Mouse (Mus musculus) cerebellum, adult 11 months (tissue): ENCODE results near the gene Srgap2.
"Not testable (repeated sequence)": the region's sequence is repeated elsewhere in the genome, so short reads cannot be mapped to it uniquely, and the experiment has no call there.

Experiments
- DNase-seq: peaks from one replicate; pipeline ENCODE4 v3.0.0; 2022

Gene Srgap2

DNA sequence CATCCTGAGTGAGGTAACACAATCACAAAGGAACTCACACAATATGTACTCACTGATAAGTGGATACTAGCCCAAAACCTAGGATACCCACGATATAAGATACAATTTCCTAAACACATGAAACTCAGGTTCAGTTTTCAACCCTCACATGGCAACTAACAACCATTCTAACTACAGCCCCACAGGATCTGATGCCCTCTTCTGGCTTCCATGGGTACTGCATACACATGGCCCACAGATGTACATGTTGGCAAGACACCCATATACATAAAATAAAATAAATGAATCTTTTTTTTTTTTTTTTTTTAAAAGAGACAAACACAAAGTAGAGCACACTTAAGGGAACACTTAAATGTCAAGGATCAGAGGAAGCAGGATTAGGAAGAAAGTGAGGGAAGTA is 198.1 kb downstream of the Srgap2 start:
- not testable (repeated sequence) for DNase-seq

DNA sequence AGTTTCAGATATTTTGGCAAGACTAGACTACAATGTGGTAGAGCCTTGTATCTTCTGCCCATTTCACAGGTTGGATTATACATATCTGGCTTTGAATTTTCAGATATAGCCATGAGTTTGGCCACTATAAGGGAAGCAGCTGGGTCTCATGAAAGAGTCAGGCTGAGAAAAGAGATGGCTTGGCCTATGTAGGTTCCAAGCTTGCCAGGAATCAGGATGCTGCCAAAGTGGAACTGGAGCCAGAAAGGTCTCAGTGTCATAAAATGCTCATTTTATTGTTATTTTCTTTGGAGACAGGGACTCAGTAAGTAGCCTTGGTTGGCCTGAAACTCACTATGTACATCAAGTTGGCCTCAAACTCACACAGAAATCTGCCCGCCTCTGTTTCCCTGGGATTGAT is 200.0 kb downstream of the Srgap2 start:
- DNase-seq: peak; percentile 51

DNA sequence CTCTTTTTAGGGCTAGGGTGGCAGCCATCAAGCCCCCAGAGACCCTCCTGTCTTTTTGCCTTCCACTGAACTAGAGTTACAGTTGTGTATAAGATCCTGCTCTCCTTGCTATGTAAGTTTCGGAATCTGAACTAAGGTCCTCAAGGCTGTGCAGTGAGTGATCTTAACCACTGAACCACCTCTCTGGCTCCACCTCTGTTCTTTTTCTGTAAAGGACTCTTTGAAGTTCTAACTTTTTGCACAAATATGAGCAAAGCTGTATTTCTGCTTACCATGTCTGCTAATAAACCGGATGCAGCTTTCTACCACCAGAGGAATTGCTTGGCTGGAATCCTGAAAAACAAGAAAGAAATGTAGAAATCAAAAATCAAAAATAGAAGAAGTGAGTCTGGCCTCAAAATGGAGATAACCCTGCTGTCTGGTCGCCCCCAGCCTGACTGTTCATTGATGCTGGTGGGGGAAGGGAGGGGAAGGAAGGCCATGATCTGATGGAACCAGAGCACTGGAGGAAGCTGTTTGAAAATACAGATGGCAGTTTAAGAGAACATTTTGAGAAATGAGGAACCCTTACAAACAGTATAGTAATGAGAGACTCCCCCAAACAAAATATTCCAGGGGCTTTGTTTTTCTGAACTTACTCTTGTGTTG is 202.2 kb downstream of the Srgap2 start:
- DNase-seq: no peak

DNA sequence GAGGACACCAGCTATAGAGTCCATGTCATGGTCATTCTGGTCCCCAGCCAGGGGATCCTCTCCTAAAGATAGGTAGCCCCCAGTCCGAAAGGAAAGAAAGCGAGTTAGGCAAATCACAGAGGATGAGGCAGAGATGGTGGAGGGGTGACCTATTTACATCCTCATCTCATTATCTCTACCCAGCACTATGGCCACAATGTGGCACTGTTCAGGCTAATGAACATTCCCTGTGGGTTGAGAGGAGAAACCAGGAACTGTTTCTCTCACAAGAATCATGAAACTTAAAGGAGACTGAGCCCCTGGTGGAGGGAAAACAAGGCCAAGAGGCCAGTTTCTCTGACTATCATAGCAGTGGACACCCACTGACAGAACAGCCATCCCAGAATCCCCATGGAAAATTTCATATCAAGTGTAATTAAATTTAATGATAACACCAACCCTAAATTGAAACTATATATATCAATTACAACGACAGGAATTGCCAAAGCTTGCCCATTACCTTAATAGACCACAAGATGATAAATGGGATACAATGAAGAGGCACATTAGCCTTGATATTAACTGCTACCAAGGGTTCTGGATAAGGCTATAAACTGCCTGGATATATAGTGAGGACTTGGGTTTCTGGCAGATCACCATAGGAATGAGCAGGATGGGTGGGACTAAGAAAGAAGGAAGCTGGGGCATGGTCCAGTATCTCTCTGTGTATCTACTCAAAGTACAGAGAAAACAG is 207.4 kb downstream of the Srgap2 start:
- no peak for DNase-seq

DNA sequence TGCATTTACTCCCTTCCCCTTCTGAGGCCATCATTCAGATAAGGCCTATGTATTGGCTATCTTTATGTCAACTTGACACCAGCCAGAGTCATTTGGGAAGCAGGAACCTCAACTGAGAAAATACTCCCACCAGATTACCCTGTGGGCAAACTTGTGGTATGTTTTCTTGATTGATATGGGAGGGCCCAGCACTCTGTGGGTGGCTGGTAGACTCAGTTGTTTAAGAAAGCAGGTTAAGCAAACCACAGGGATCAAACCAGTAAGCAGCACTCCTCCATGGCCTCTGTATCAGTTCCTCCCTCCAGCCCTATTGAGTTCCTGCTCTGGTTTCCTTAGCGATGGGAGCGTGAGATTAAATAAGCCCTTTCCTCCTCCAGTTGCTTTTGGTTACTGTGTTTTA is 208.8 kb downstream of the Srgap2 start:
- no peak for DNase-seq

DNA sequence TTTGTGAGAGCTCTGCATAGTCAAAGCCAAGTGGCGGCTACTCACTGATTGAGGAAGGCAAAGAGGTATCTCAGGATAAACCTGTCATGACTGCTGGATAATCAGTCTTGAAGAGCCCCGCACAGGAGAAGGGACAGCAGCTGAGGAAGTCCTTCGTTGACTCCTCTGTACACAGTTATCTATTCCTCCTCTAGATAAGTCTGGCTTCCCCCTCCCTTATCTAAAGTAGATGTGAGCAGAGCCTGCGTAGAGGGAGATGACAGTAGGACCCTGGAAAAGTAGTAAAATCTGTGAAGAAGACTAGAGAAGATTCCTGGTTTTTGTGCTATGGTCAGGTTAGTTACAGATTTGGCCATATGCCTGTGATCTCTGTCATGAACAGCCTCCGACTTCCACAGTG is 209.5 kb downstream of the Srgap2 start:
- no peak for DNase-seq

DNA sequence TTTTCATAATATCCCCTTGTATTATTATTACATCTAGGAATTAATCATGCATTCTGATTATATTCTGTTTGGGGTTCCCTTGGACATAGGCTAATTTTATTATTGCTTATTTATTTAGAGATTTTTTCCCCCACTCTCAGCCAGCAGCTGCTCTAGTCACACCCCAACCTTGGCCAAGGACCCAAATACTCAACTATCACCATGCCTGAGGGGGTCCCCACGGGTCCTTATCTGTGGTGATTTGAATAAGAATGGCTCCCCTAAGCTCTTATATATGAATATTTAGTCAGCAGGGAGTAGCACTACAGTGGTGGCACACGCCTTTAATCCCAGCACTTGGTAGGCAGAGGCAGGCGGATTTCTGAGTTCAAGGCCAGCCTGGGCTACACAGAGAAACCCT is 215.9 kb downstream of the Srgap2 start:
- no peak for DNase-seq

DNA sequence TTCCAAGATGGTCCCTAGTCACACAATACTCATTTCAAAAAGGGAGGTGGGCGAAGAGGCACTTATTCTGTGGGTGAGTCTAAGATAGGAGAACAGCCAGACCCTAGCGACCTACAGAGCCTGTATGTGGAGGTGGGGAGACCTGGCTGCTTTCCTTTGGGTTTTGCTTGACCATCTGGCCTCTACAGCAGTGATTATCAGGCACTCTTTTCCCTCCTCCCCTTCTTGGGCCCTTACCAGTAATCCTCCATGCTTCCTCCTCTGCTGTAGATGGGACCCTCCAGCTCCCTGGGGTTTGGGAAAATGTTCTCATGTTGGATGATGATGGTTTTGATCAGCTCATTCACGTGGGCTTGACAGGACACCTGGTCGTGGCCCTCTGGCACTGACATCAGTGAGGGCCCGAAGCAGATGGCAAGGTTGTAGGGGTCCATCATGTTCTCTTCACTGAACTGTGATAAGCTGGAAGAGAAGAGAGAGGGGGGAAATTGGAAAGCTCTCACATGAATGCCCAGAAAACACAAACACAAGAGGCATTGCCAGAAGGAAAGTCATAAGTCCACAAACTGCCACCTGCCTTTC is 216.8 kb downstream of the Srgap2 start:
- peak; percentile 93 for DNase-seq

DNA sequence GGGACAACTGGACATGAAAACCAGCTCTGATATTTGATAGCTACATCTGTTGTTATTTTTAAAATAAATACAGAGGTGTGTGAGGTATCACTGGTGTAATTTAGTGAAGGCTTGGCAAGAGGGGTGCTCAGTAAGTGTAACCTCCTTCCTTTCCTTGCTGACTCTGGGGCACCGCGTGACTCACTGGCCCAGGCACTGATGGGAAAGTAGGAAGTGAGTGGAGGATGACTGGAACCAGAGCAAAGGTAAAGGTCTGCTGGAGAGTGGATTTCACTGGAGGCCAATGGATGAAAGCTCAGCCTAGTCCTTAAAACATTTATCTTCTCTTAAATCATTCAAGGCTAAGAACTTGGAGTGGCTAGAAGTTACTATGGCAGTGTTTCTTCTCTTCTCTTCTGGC is 226.4 kb downstream of the Srgap2 start:
- DNase-seq: no peak

DNA sequence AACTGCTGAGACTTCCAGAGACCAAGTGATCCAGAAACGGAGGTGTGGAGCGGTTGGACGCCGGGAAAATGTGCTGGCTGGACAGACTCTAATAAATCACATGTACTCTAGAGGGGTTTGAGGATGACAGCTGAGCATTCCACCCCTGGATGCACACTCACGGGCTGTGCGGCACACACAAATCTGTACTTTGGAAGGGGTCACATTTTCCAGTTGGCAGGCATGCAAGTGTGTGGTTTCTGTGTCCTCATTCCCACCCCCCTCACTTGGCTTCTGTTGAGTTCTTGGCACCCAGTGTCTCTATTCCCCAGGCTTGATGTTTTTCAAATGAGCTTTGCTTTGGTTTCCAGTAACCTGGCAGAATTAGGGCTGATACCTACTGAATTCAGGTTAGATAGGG is 227.4 kb downstream of the Srgap2 start:
- DNase-seq: peak; percentile 50

DNA sequence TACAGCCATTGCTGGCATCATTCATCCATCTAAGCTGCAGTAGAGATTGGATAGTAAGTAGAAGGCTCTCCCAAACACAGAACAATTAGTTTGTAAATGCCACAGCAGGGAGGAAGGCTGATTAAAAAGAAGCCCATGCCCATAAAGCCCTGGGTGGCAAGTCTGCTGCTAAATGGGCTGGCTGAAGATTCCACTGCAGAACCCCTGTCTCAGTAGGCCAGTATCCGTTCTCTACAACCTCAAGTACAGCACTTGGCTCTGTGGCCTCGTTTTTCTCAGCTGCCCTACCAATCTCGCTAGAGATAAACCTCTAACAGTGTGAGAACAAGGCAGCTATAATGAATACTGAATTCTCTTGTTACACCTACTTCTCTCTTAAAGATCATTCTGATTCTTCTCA is 227.9 kb downstream of the Srgap2 start:
- no peak for DNase-seq

DNA sequence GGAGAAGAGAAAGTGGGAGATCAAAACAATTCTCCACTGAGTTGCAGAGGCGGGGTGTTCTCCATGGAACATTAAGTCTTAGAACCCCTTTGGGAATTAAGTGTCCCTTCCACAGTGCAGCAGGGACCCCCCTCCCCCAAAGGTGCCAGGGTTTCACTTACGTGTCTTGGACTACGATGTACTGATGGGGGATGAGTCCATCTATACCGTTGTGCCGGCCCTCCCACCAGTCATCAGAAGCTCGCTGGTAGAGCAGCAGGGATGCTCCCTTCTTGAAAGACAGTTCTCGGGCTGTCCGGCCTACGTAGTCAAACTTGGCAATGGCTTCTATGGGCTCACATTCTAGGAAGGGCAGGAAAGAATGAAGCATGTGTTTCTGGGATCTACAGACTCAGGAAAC is 229.0 kb downstream of the Srgap2 start:
- no peak for DNase-seq

DNA sequence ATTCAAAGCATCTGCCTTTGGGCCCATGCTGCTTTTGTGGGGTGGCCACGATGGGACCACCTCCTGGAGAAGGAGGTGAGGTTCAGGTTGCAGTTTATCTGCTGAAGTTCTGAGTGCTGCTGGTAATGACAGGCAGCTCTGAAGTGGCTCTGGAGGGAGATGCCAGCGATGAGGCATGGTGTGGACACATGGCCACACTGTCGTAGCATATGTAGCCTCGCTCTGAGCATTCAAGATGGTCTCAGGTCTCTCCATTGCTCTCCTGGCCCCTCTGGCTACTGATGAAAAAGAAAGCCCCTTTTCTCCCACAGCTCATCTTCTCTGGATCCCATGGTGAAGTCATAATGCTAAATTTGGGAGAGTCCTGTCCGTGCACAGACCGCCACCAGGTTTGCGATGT is 230.4 kb downstream of the Srgap2 start:
- no peak for DNase-seq

DNA sequence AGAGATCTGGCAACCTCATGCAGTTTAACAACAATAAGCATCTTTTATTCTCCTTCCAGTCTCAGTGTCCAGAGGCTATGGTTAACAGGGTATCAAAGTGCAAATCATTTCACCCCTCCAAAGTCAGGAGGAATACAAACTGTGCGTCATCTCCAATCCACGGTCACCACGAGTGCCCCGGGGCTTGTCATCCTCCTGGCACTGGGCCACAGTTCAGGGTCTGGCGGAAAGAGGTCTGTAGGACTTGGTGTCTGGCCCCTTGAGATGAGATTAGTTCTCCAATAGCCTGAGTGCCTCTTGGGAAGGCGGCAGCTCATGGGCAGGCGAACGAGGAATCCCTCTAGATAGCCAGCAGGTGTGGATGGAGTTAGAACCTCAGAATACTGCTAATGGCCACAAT is 232.0 kb downstream of the Srgap2 start:
- DNase-seq: no peak

DNA sequence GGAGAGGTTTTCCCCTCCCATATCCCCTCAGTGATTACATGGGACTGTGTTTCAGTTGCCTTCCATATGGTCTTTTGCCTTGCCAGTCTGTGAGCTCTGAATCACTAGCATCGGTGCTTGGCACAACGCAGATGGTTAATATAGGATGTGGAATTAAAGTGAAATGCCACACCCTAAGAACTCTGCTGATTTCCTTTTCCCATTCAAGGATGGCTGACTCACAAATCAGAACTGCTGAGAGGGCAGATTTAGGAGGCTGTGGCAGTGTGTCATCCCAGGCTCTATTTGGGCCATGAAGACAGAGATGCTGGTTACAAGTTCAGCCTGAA is 233.3 kb downstream of the Srgap2 start:
- DNase-seq: no peak

DNA sequence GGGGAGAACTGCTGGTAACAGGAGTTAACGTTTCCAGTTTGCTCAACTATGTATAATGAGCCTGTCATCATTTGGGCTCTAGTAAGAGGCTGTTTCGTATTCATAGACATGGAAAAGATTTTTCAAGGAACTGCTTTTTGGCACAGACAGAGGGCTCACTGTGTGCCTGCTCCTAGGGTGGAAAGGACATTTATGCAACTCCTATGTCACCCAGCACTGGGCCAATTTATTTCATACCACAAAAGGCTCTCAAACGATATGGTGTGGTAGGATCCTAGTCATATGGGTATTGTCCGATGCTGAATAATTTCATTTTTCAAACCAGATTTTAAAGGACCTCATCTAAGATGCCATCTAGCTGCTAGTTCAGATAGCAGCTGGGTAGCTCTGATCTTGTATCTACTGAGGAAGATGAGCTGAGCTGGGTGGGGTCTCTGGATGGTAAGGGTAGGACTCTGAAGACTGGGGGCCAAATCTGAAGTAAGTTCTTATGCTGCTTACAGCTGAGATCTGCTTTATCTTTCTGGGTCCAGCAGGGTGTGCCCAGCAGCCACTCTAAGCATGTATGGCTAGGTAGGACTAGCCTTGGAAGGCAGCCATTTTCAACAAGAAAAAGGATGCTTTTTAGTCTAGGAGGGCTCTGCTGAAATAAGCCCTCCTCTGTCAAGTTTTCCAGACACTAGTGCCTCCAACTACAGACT is 233.8 kb downstream of the Srgap2 start:
- DNase-seq: no peak

DNA sequence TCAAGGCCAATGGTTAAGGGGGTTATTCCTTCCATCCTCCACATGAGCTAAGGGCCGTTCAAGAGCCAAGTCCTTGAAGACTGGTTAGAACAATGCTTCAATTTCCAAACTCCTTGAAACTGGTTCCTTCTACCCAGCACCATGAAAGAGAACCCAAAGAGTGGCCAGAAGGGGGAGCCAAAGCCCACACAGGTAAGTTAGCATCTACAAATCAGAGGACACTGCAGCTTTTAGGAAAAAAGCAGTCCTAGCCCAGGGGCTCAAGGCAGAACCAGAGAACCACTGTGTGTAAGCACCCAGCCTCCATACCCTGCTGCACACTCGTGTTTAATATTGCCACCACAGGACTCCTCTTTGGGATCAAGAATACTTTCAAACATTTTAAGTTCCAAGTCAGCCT is 236.5 kb downstream of the Srgap2 start:
- DNase-seq: peak; percentile 73

DNA sequence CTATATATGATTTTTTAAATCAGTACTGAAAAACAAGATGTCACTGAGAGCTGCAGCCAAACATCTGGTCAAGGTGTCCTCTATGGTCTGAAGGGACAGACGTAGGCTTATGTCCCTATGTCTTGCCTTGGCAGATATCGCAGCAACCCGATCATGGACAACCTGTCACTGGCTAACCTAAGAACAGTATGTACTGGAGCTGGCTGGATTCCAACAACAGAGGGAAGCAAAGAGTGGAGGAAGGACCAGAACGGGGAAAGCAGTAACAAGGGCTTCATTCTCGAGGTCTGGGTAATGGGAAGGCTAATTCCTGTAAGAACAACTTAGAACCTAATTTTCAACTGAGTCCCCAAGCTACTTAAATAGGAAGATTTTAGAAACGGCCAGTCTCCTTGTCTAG is 238.2 kb downstream of the Srgap2 start:
- DNase-seq: no peak

DNA sequence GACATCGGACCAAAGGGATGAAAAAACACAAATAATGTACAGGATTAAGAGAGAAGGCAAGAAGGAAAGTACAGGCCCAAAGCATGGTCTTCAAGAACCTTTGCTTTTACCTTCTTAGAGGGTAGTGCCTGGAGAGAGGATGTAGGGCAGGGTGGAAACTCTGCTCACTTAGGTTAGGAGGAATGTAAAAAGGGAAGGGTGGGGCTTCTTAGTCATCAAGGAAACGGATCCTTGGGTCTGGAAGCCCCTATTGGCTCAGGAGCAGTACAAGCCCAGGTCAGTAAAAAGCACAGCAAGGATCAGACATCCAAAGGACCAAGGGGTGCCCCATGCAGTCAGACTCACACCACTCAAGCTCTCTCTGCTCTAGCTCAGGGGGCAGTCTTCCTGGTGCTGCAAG is 239.9 kb downstream of the Srgap2 start:
- DNase-seq: no peak

DNA sequence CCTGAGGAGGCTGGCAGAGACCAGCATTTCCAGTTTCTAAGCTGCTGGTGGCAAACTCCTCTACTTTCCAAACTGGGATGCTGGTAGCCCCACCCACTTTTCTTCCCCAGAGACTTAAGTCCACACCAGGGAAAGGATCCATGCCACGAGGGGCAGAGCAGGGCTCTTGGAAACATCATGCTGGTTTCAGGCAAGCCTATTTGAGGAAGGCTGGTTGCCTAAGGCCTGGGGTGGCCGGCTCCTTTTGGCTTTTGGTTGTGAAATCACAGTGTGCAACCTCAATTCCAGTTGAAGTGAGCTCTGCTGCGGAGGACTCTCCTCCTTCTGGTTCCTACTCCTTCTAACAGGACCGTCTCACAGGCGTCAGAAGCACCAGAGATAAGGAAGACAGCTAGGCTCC is 240.3 kb downstream of the Srgap2 start:
- DNase-seq: no peak

DNA sequence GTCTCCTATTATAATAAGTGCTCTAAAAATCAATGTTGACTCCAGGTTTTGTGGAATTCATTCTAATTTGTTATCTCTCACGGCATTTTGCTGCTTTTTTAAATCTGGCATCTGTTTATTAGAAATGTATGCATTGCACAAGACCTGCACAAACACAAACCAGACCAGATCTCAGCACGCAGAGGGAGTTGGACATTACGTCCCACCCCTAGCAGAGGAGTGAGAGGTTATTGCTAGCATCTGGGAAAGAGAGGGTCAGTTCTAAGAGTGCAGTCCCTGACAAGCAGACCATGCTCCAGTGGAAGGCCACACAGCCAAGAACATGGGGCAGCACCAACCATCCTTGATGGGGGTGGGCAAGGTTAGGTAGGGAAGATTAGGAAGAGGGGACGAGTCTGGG is 242.5 kb downstream of the Srgap2 start:
- DNase-seq: no peak

DNA sequence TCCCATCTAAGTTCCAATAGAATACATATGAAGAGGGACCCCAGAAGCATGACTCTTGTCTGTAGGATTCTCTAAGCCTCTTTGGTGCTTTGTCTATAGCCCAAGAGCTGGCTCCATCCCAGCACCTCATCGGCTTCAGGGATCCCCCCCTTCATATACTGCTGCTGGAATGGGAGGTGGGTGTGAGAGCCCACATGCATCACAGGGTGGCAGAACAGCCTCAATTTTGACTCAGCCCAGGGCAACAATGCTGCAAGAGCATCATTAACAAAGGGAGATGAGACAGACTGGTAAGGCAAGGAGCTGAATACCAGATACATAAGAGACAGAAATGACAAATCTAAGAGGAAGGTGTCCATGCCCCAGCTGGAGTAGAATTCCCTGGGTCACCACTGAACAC is 243.0 kb downstream of the Srgap2 start:
- DNase-seq: no peak

DNA sequence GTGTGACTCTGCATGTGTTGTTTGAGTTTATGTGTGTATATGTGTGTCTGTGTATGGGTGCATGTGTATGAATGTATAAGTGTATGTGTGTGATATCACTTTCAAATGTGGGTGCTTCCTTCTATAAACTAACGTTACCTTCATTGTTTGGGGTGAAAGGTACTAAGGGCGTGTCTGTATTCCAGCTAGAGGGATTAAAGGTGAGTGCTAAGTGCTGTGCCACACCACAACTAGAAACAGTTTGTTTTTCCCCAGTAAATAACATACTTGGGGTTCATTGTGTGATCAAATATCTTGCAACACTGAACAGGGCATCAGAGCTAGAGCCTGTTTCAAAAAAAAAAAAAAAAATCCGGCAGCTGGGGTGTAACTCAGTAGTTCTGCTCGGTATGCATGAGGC is 245.4 kb downstream of the Srgap2 start:
- DNase-seq: no peak

DNA sequence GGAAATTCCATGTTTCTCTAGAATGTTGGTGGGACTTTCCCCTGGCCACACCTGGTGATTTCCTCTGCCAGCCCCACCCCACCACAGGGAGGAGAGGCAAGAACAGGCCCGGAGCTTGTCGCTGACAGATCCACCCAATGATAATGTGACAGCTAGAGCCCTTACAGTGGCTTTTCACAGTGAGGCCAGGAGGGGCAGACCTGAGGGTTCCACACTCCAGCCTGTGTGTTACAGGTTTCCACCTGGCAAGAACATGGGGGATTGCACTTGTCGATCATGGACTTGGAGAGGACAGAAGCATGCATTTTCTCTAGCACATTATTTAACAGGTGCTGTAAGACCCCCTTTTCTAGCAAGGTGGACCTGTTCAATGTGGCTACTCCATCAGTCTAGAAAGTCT is 246.9 kb downstream of the Srgap2 start:
- DNase-seq: no peak
